In the genomic region with DNA sequence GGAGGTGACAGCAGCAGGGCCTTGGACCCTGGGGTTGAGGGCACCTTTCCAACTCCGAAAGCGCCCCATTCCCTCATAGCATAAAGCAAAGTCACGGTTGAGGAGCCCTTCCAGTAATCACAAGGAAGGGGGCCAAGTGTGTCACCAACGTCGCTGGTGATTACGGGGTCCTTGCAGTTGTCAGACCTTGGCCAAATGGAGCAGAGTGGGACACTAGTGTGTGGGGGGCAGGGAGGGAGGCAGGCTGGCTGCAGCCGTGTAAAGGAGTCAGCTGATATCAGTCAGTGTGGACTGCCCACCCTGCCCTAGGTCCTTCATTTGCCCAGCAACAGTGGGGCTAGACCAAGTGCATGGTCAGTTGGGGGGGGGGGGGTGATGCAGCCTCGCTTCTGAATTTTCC, we compare ENCODE assay signal across 8 mouse cellular contexts. TPM values are rescaled to one million over a fixed set of nuclear protein-coding genes. Genes with fewer than 3 reads are reported as not detected.
DNase-seq lines count a peak whose midpoint lies in the region; ATAC-seq lines count a peak whose summit lies in the region.

No protein-coding gene starts in this region.

- H3K9me3 ChIP-seq in lung, embryonic 15.5 days: no peaks in the 10 kb centered on the region
- no peaks in the 10 kb centered on the region for H3K9me3 ChIP-seq in forebrain, embryonic 11.5 days (ENCODE audit: control insufficient read depth, low read length)
- no peaks in the 10 kb centered on the region for H3K9me3 ChIP-seq in limb, embryonic 10.5 days (replicated peaks)
- no peaks in the 10 kb centered on the region for H3K9me3 ChIP-seq in neural tube, embryonic 14.5 days (ENCODE audit: control insufficient read depth, low read length)

- ATAC-seq in lung, embryonic 15.5 days (ENCODE audit: borderline replicate concordance, extremely low read depth, low FRiP score, low TSS enrichment): peak; percentile 43; the same call in 1 of the 2 replicates
- peak; percentile 34 for ATAC-seq in forebrain, embryonic 11.5 days (replicated peaks; ENCODE audit: low FRiP score)
- ATAC-seq in neural tube, embryonic 14.5 days (ENCODE audit: low read depth): peak; percentile 36
- no peak for ATAC-seq in monocyte, adult 5-6 weeks (replicated peaks; ENCODE audit: insufficient number of reproducible peaks, low FRiP score, low TSS enrichment, poor library complexity, severe bottlenecking)
- no peak for ATAC-seq in frontal cortex, adult (ENCODE audit: low TSS enrichment)

- 26% methylated on average over 8 of the region's 8 CpGs for WGBS in lung, embryonic 15.5 days
- WGBS in forebrain, embryonic 11.5 days: 56% methylated on average over 8 of the region's 8 CpGs
- WGBS in limb, embryonic 10.5 days: 36% methylated on average over 8 of the region's 8 CpGs
- 33% methylated on average over 7 of the region's 8 CpGs for WGBS in neural tube, embryonic 14.5 days

- H3K4me1 ChIP-seq in lung, embryonic 15.5 days: peaks cover 36% of the 10 kb centered on the region
- peaks cover 17% of the 10 kb centered on the region for H3K4me1 ChIP-seq in forebrain, embryonic 11.5 days (replicated peaks; ENCODE audit: control insufficient read depth, insufficient read depth, low read length)
- peaks cover 41% of the 10 kb centered on the region for H3K4me1 ChIP-seq in limb, embryonic 10.5 days
- H3K4me1 ChIP-seq in neural tube, embryonic 14.5 days (ENCODE audit: control insufficient read depth, insufficient read depth, low read length): peaks cover 24% of the 10 kb centered on the region

- H3K9ac ChIP-seq in lung, embryonic 15.5 days: no peak overlapping the region
- H3K9ac ChIP-seq in forebrain, embryonic 11.5 days (ENCODE audit: low read length): no peak overlapping the region; the same call in 1 of the 2 replicates
- H3K9ac ChIP-seq in neural tube, embryonic 14.5 days (replicated peaks; ENCODE audit: low read depth, low read length): no peak overlapping the region

- no peaks in the 10 kb centered on the region for H3K27me3 ChIP-seq in lung, embryonic 15.5 days
- no peaks in the 10 kb centered on the region for H3K27me3 ChIP-seq in forebrain, embryonic 11.5 days (ENCODE audit: control insufficient read depth, insufficient read depth, low read length)
- no peaks in the 10 kb centered on the region for H3K27me3 ChIP-seq in limb, embryonic 10.5 days (ENCODE audit: low read depth, poor library complexity, severe bottlenecking)
- no peaks in the 10 kb centered on the region for H3K27me3 ChIP-seq in neural tube, embryonic 14.5 days (ENCODE audit: control insufficient read depth, insufficient read depth, low read length)

- peak overlapping the region; percentile 71 for H3K4me2 ChIP-seq in lung, embryonic 15.5 days
- H3K4me2 ChIP-seq in forebrain, embryonic 11.5 days (ENCODE audit: low read depth, low read length, severe bottlenecking): peak overlapping the region; percentile 42; the same call in 1 of the 2 replicates
- peak overlapping the region; percentile 87; the same call in 1 of the 2 replicates for H3K4me2 ChIP-seq in neural tube, embryonic 14.5 days (ENCODE audit: low read depth, low read length)

- no peak for DNase-seq in lung, postnatal 14 days
- no peak for DNase-seq in forebrain, embryonic 11.5 days (ENCODE audit: low spot score)
- peak; percentile 50 for DNase-seq in limb, embryonic 10.5 days (ENCODE audit: low spot score)
- DNase-seq in cerebellum, adult 9-11 months: no peak

- peak overlapping the region; percentile 78 for H3K4me3 ChIP-seq in lung, embryonic 15.5 days
- H3K4me3 ChIP-seq in forebrain, embryonic 11.5 days (ENCODE audit: low read depth, low read length): peak overlapping the region; percentile 76
- peak overlapping the region; percentile 69 for H3K4me3 ChIP-seq in limb, embryonic 10.5 days
- H3K4me3 ChIP-seq in neural tube, embryonic 14.5 days (ENCODE audit: low read depth, low read length): peak overlapping the region; percentile 62; the same call in 1 of the 2 replicates

- peak overlapping the region; percentile 93 for H3K27ac ChIP-seq in lung, embryonic 15.5 days
- 0 out of 2 replicates have a peak overlapping the region, but pooled peaks have one; percentile 48 for H3K27ac ChIP-seq in forebrain, embryonic 11.5 days (ENCODE audit: low read depth, low read length)
- H3K27ac ChIP-seq in limb, embryonic 10.5 days: peak overlapping the region; percentile 95
- peak overlapping the region; percentile 88; the same call in 1 of the 2 replicates for H3K27ac ChIP-seq in neural tube, embryonic 14.5 days (ENCODE audit: low read depth, low read length)

- peaks cover 51% of the 10 kb centered on the region for H3K36me3 ChIP-seq in lung, embryonic 15.5 days
- H3K36me3 ChIP-seq in forebrain, embryonic 11.5 days (ENCODE audit: control insufficient read depth, insufficient read depth, low read length): peaks cover 18% of the 10 kb centered on the region; the same call in 1 of the 2 replicates
- peaks cover 80% of the 10 kb centered on the region for H3K36me3 ChIP-seq in limb, embryonic 10.5 days
- peaks cover 42% of the 10 kb centered on the region for H3K36me3 ChIP-seq in neural tube, embryonic 14.5 days (ENCODE audit: control insufficient read depth, insufficient read depth, low read length)

RNA-seq across cellular contexts. Expression of a gene that starts 0.4 kb away (rescaled TPM):
- 712 and 746 TPM in 2 replicates for polyA plus RNA-seq in lung, embryonic 15.5 days (2015; fragmentation: Nextera tagmentation; extraction: Ambion mirVana)
- 875 and 885 TPM in 2 replicates for polyA plus RNA-seq in forebrain, embryonic 11.5 days (2014; fragmentation: Nextera tagmentation; extraction: Ambion mirVana)
- polyA plus RNA-seq in limb, embryonic 10.5 days (2016; fragmentation: Nextera tagmentation; extraction: Ambion mirVana): 831 and 927 TPM in 2 replicates
- polyA plus RNA-seq in neural tube, embryonic 14.5 days (2014; fragmentation: Nextera tagmentation; extraction: Ambion mirVana): 393 and 412 TPM in 2 replicates
- 71.9 to 103 TPM (median 88.6 TPM) in 3 replicates for total RNA-seq in monocyte, adult 5-6 weeks (2017)

RNA-seq across cellular contexts. Expression of a gene that starts 6.0 kb away (rescaled TPM):
- polyA plus RNA-seq in lung, embryonic 15.5 days (2015; fragmentation: Nextera tagmentation; extraction: Ambion mirVana): 11.6 and 12.7 TPM in 2 replicates
- 7.5 and 8.4 TPM in 2 replicates for polyA plus RNA-seq in forebrain, embryonic 11.5 days (2014; fragmentation: Nextera tagmentation; extraction: Ambion mirVana)
- polyA plus RNA-seq in limb, embryonic 10.5 days (2016; fragmentation: Nextera tagmentation; extraction: Ambion mirVana): 4.7 and 6.9 TPM in 2 replicates
- 3.9 and 4.4 TPM in 2 replicates for polyA plus RNA-seq in neural tube, embryonic 14.5 days (2014; fragmentation: Nextera tagmentation; extraction: Ambion mirVana)
- total RNA-seq in monocyte, adult 5-6 weeks (2017): 8.2 to 11.2 TPM (median 10.4 TPM) in 3 replicates

RNA-seq across cellular contexts. Expression of a gene that starts 14.8 kb away (rescaled TPM):
- 149 and 152 TPM in 2 replicates for polyA plus RNA-seq in lung, embryonic 15.5 days (2015; fragmentation: Nextera tagmentation; extraction: Ambion mirVana)
- polyA plus RNA-seq in forebrain, embryonic 11.5 days (2014; fragmentation: Nextera tagmentation; extraction: Ambion mirVana): 182 and 184 TPM in 2 replicates
- polyA plus RNA-seq in limb, embryonic 10.5 days (2016; fragmentation: Nextera tagmentation; extraction: Ambion mirVana): 200 and 209 TPM in 2 replicates
- 162 and 171 TPM in 2 replicates for polyA plus RNA-seq in neural tube, embryonic 14.5 days (2014; fragmentation: Nextera tagmentation; extraction: Ambion mirVana)
- 34.6 to 45.5 TPM (median 35.5 TPM) in 3 replicates for total RNA-seq in monocyte, adult 5-6 weeks (2017)

RNA-seq across cellular contexts. Expression of a gene that starts 14.9 kb away (rescaled TPM):
- polyA plus RNA-seq in lung, embryonic 15.5 days (2015; fragmentation: Nextera tagmentation; extraction: Ambion mirVana): 188 and 197 TPM in 2 replicates
- 276 and 307 TPM in 2 replicates for polyA plus RNA-seq in forebrain, embryonic 11.5 days (2014; fragmentation: Nextera tagmentation; extraction: Ambion mirVana)
- 243 and 250 TPM in 2 replicates for polyA plus RNA-seq in limb, embryonic 10.5 days (2016; fragmentation: Nextera tagmentation; extraction: Ambion mirVana)
- 16.8 and 16.9 TPM in 2 replicates for polyA plus RNA-seq in neural tube, embryonic 14.5 days (2014; fragmentation: Nextera tagmentation; extraction: Ambion mirVana)
- total RNA-seq in monocyte, adult 5-6 weeks (2017): 0.32 to 5.8 TPM in 2 of 3 replicates, not detected in the other

RNA-seq across cellular contexts. Expression of a gene that starts 25.6 kb away (rescaled TPM):
- polyA plus RNA-seq in lung, embryonic 15.5 days (2015; fragmentation: Nextera tagmentation; extraction: Ambion mirVana): 0.38 and 1.1 TPM in 2 replicates
- 0.71 and 1.1 TPM in 2 replicates for polyA plus RNA-seq in forebrain, embryonic 11.5 days (2014; fragmentation: Nextera tagmentation; extraction: Ambion mirVana)
- polyA plus RNA-seq in limb, embryonic 10.5 days (2016; fragmentation: Nextera tagmentation; extraction: Ambion mirVana): 0.34 and 0.35 TPM in 2 replicates
- polyA plus RNA-seq in neural tube, embryonic 14.5 days (2014; fragmentation: Nextera tagmentation; extraction: Ambion mirVana): 0.44 and 0.54 TPM in 2 replicates
- 0.19 TPM in 1 of 3 replicates, not detected in the others for total RNA-seq in monocyte, adult 5-6 weeks (2017)

Comparison
In these comparisons a context has a peak if more than half of its experiments do, and no peak if none do; other contexts are left out.
1. ATAC-seq: peak in lung, embryonic 15.5 days (single experiment), forebrain, embryonic 11.5 days (single experiment) and neural tube, embryonic 14.5 days (single experiment); none in monocyte, adult 5-6 weeks (single experiment) and frontal cortex, adult (single experiment).
2. Peak in every context shown above with its lines, with median percentiles within 50 percentile points of each other: H3K27ac ChIP-seq, H3K4me2 ChIP-seq and H3K4me3 ChIP-seq.